Mouse (Mus musculus): Measurements from ENCODE around the gene Dnaaf5. TPM values are rescaled to one million over a fixed set of nuclear protein-coding genes. Genes with fewer than 3 reads are reported as not detected.

The Dnaaf5 gene
- 6.4 and 6.6 TPM in 2 replicates for polyA plus RNA-seq (2015; fragmentation: Nextera tagmentation; extraction: Ambion mirVana)

- Histone ChIP-seq H3K4me3 (peak within 1 kb of the TSS; percentile 68), H3K27me3 (no peaks in the 10 kb centered on the region), H3K4me2 (peak within 1 kb of the TSS; percentile 83), H3K9ac (peak within 1 kb of the TSS; percentile 64), H3K36me3 (peaks cover 20% of the 10 kb centered on the region), H3K4me1 (peaks cover 27% of the 10 kb centered on the region), H3K9me3 (no peaks in the 10 kb centered on the region), H3K27ac (peak within 1 kb of the TSS; percentile 72)
- ATAC-seq (ENCODE audit: borderline replicate concordance, extremely low read depth, low FRiP score, low TSS enrichment): peak; percentile 97
- under 1% methylated on average over 81 of the region's 87 CpGs for WGBS
Measured at GRCm38 (mm10) chr5:139149681-139150602, at the start of gene Dnaaf5, which contains the start of gene Prkar1b. Gene Dnaaf5 (plus strand): TSS chr5:139150223. Gene Prkar1b (minus strand): TSS chr5:139150001.

GRCm38 (mm10) chr5:139101783-139102182, 48.2 kb upstream of the Dnaaf5 start:
- Histone ChIP-seq H3K4me2 (no peak overlapping the region), H3K4me3 (no peak overlapping the region), H3K27me3 (no peaks in the 10 kb centered on the region), H3K9ac (no peak overlapping the region), H3K36me3 (no peaks in the 10 kb centered on the region), H3K27ac (no peak overlapping the region), H3K9me3 (no peaks in the 10 kb centered on the region), H3K4me1 (peaks cover 10% of the 10 kb centered on the region; the same call in 1 of the 2 replicates)
- no peak for ATAC-seq (ENCODE audit: borderline replicate concordance, extremely low read depth, low FRiP score, low TSS enrichment)
- 52% methylated on average over 6 of the region's 6 CpGs for WGBS

- H3K27ac ChIP-seq: no peak overlapping the region
- WGBS: 67% methylated on average over 9 of the region's 9 CpGs
- ATAC-seq (ENCODE audit: borderline replicate concordance, extremely low read depth, low FRiP score, low TSS enrichment): no peak
- no peaks in the 10 kb centered on the region for H3K36me3 ChIP-seq
- no peaks in the 10 kb centered on the region for H3K4me1 ChIP-seq
- no peaks in the 10 kb centered on the region for H3K9me3 ChIP-seq
- no peaks in the 10 kb centered on the region for H3K27me3 ChIP-seq
- no peak overlapping the region for H3K4me3 ChIP-seq
- no peak overlapping the region for H3K9ac ChIP-seq
- H3K4me2 ChIP-seq: no peak overlapping the region
Measured at GRCm38 (mm10) chr5:139107815-139108214, 42.2 kb upstream of the Dnaaf5 start.

GRCm38 (mm10) chr5:139110140-139110855, 39.7 kb upstream of the Dnaaf5 start:
- 74% methylated on average over 2 of the region's 2 CpGs for WGBS
- H3K27ac ChIP-seq: no peak overlapping the region
- no peak for ATAC-seq (ENCODE audit: borderline replicate concordance, extremely low read depth, low FRiP score, low TSS enrichment)

GRCm38 (mm10) chr5:139111991-139112390, 38.0 kb upstream of the Dnaaf5 start:
- 73% methylated on average over 9 of the region's 9 CpGs for WGBS
- Histone ChIP-seq H3K4me1 (no peaks in the 10 kb centered on the region), H3K27ac (no peak overlapping the region), H3K4me3 (no peak overlapping the region), H3K9ac (no peak overlapping the region), H3K4me2 (no peak overlapping the region), H3K36me3 (no peaks in the 10 kb centered on the region), H3K27me3 (no peaks in the 10 kb centered on the region), H3K9me3 (no peaks in the 10 kb centered on the region)
- no peak for ATAC-seq (ENCODE audit: borderline replicate concordance, extremely low read depth, low FRiP score, low TSS enrichment)

More at GRCm38 (mm10) chr5:139110140-139110855, 39.7 kb upstream of the Dnaaf5 start:
- no peaks in the 10 kb centered on the region for H3K27me3 ChIP-seq
- no peaks in the 10 kb centered on the region for H3K4me1 ChIP-seq
- no peak overlapping the region for H3K9ac ChIP-seq
- H3K36me3 ChIP-seq: no peaks in the 10 kb centered on the region
- no peak overlapping the region for H3K4me2 ChIP-seq
- no peak overlapping the region for H3K4me3 ChIP-seq
- H3K9me3 ChIP-seq: no peaks in the 10 kb centered on the region

GRCm38 (mm10) chr5:139112418-139112817, 37.6 kb upstream of the Dnaaf5 start:
- no peaks in the 10 kb centered on the region for H3K4me1 ChIP-seq
- H3K36me3 ChIP-seq: no peaks in the 10 kb centered on the region
- no peak overlapping the region for H3K4me2 ChIP-seq
- 75% methylated on average over 9 of the region's 9 CpGs for WGBS
- no peak overlapping the region for H3K9ac ChIP-seq
- no peaks in the 10 kb centered on the region for H3K27me3 ChIP-seq
- no peaks in the 10 kb centered on the region for H3K9me3 ChIP-seq
- no peak overlapping the region for H3K27ac ChIP-seq
- ATAC-seq (ENCODE audit: borderline replicate concordance, extremely low read depth, low FRiP score, low TSS enrichment): no peak
- no peak overlapping the region for H3K4me3 ChIP-seq

GRCm38 (mm10) chr5:139114876-139115275, 35.1 kb upstream of the Dnaaf5 start:
- Histone ChIP-seq H3K27me3 (no peaks in the 10 kb centered on the region), H3K36me3 (no peaks in the 10 kb centered on the region), H3K4me3 (no peak overlapping the region), H3K9ac (no peak overlapping the region), H3K4me1 (no peaks in the 10 kb centered on the region), H3K27ac (no peak overlapping the region), H3K9me3 (no peaks in the 10 kb centered on the region), H3K4me2 (no peak overlapping the region)
- 59% methylated on average over 4 of the region's 4 CpGs for WGBS
- no peak for ATAC-seq (ENCODE audit: borderline replicate concordance, extremely low read depth, low FRiP score, low TSS enrichment)

- H3K4me1 ChIP-seq: no peaks in the 10 kb centered on the region
- H3K4me3 ChIP-seq: no peak overlapping the region
- H3K27ac ChIP-seq: no peak overlapping the region
- no peaks in the 10 kb centered on the region for H3K27me3 ChIP-seq
- no peaks in the 10 kb centered on the region for H3K9me3 ChIP-seq
- 88% methylated on average over 7 of the region's 7 CpGs for WGBS
- no peak overlapping the region for H3K9ac ChIP-seq
- no peak overlapping the region for H3K4me2 ChIP-seq
- ATAC-seq (ENCODE audit: borderline replicate concordance, extremely low read depth, low FRiP score, low TSS enrichment): no peak
- no peaks in the 10 kb centered on the region for H3K36me3 ChIP-seq
Measured at GRCm38 (mm10) chr5:139115507-139115906, 34.5 kb upstream of the Dnaaf5 start.

GRCm38 (mm10) chr5:139118139-139118960, 31.7 kb upstream of the Dnaaf5 start:
- Histone ChIP-seq H3K36me3 (no peaks in the 10 kb centered on the region), H3K9me3 (no peaks in the 10 kb centered on the region), H3K27ac (no peak overlapping the region), H3K27me3 (no peaks in the 10 kb centered on the region), H3K9ac (no peak overlapping the region), H3K4me2 (no peak overlapping the region), H3K4me1 (no peaks in the 10 kb centered on the region), H3K4me3 (no peak overlapping the region)
- no peak for ATAC-seq (ENCODE audit: borderline replicate concordance, extremely low read depth, low FRiP score, low TSS enrichment)
- WGBS: 61% methylated on average over 5 of the region's 5 CpGs

GRCm38 (mm10) chr5:139118961-139119276, 31.1 kb upstream of the Dnaaf5 start:
- H3K27ac ChIP-seq: no peak overlapping the region
- ATAC-seq (ENCODE audit: borderline replicate concordance, extremely low read depth, low FRiP score, low TSS enrichment): no peak
- no peaks in the 10 kb centered on the region for H3K4me1 ChIP-seq
- H3K36me3 ChIP-seq: no peaks in the 10 kb centered on the region
- H3K27me3 ChIP-seq: no peaks in the 10 kb centered on the region
- H3K4me3 ChIP-seq: no peak overlapping the region
- no peak overlapping the region for H3K4me2 ChIP-seq
- H3K9ac ChIP-seq: no peak overlapping the region
- 51% methylated on average over 2 of the region's 2 CpGs for WGBS
- H3K9me3 ChIP-seq: no peaks in the 10 kb centered on the region

GRCm38 (mm10) chr5:139125717-139126116, 24.3 kb upstream of the Dnaaf5 start:
- Histone ChIP-seq H3K4me1 (peaks cover 8% of the 10 kb centered on the region), H3K9me3 (no peaks in the 10 kb centered on the region), H3K9ac (no peak overlapping the region), H3K27me3 (no peaks in the 10 kb centered on the region; the same call in 1 of the 2 replicates), H3K4me2 (no peak overlapping the region), H3K36me3 (no peaks in the 10 kb centered on the region), H3K27ac (no peak overlapping the region), H3K4me3 (no peak overlapping the region)
- no peak for ATAC-seq (ENCODE audit: borderline replicate concordance, extremely low read depth, low FRiP score, low TSS enrichment)
- WGBS: 67% methylated on average over 3 of the region's 3 CpGs
